Mouse (Mus musculus): Measurements from ENCODE around the gene Srl.

GRCm38 (mm10) chr16:4435371-4435770 lies 106.2 kb downstream of the Srl start:
- TF ChIP-seq CTCF (conservative IDR thresholded peaks at IDR 0.05; ENCODE audit: insufficient read depth, insufficient read length, low read depth, low read length) (no peak), POLR2A (IDR thresholded peaks at IDR 0.05; ENCODE audit: low read depth, low read length) (no peak)
